9 mouse cellular contexts compared by ENCODE assay signal in genomic region chr9:35535110-35535509, GRCm38 (mm10). TPM values are rescaled to one million over a fixed set of nuclear protein-coding genes. Genes with fewer than 3 reads are reported as not detected.
DNase-seq lines count a peak whose midpoint lies in the region; ATAC-seq lines count a peak whose summit lies in the region.
"Had no signal": no experiment of that assay in that cellular context is flagged by ENCODE, and none has a peak within 500 bp of the region (broad histone marks: within the 10 kb centered on the region; RNA-seq: fewer than 3 reads in every experiment).

No protein-coding gene starts in this region.

- peaks cover 25% of the 10 kb centered on the region for H3K4me1 ChIP-seq in embryonic facial prominence, embryonic 13.5 days
- 0 out of 2 replicates have a peak, but pooled peaks cover 7% of the 10 kb centered on the region for H3K4me1 ChIP-seq in hindbrain, embryonic 12.5 days
- H3K4me1 ChIP-seq in limb, embryonic 13.5 days = peaks cover 57% of the 10 kb centered on the region
- H3K4me1 ChIP-seq in midbrain, embryonic 16.5 days (ENCODE audit: control insufficient read depth, insufficient read depth, low read length) = no peaks in the 10 kb centered on the region

- no peak overlapping the region for H3K27ac ChIP-seq in embryonic facial prominence, embryonic 13.5 days
- no peak overlapping the region for H3K27ac ChIP-seq in hindbrain, embryonic 12.5 days
- H3K27ac ChIP-seq in limb, embryonic 13.5 days = peak overlapping the region; percentile 61
- no peak overlapping the region for H3K27ac ChIP-seq in midbrain, embryonic 16.5 days (ENCODE audit: low read length)

- WGBS in embryonic facial prominence, embryonic 13.5 days = 9% methylated on average over 2 of the region's 2 CpGs
- 5% methylated on average over 2 of the region's 2 CpGs for WGBS in hindbrain, embryonic 12.5 days
- 9% methylated on average over 2 of the region's 2 CpGs for WGBS in limb, embryonic 13.5 days
- WGBS in midbrain, embryonic 16.5 days = 8% methylated on average over 2 of the region's 2 CpGs

- H3K4me2 ChIP-seq in embryonic facial prominence, embryonic 13.5 days = no peak overlapping the region
- no peak overlapping the region for H3K4me2 ChIP-seq in hindbrain, embryonic 12.5 days (replicated peaks)
- no peak overlapping the region for H3K4me2 ChIP-seq in limb, embryonic 13.5 days (replicated peaks)
- no peak overlapping the region for H3K4me2 ChIP-seq in midbrain, embryonic 16.5 days (ENCODE audit: low read length)

- no peaks in the 10 kb centered on the region for H3K9me3 ChIP-seq in embryonic facial prominence, embryonic 13.5 days
- no peaks in the 10 kb centered on the region for H3K9me3 ChIP-seq in hindbrain, embryonic 12.5 days (replicated peaks)
- H3K9me3 ChIP-seq in limb, embryonic 13.5 days = no peaks in the 10 kb centered on the region
- no peaks in the 10 kb centered on the region for H3K9me3 ChIP-seq in midbrain, embryonic 16.5 days (replicated peaks; ENCODE audit: control insufficient read depth, low read length, poor library complexity, severe bottlenecking)

- no peak overlapping the region for H3K4me3 ChIP-seq in embryonic facial prominence, embryonic 13.5 days
- H3K4me3 ChIP-seq in hindbrain, embryonic 12.5 days = no peak overlapping the region
- H3K4me3 ChIP-seq in limb, embryonic 13.5 days = no peak overlapping the region
- H3K4me3 ChIP-seq in midbrain, embryonic 16.5 days (ENCODE audit: low read depth, low read length) = no peak overlapping the region
- H3K4me3 ChIP-seq: erythroblast, embryonic 14.5 days had no signal

- H3K27me3 ChIP-seq in embryonic facial prominence, embryonic 13.5 days = no peaks in the 10 kb centered on the region
- peaks cover 4% of the 10 kb centered on the region; the same call in 1 of the 2 replicates for H3K27me3 ChIP-seq in hindbrain, embryonic 12.5 days
- no peaks in the 10 kb centered on the region for H3K27me3 ChIP-seq in limb, embryonic 13.5 days
- no peaks in the 10 kb centered on the region for H3K27me3 ChIP-seq in midbrain, embryonic 16.5 days (ENCODE audit: control insufficient read depth, insufficient read depth, low read depth, low read length)

- no peaks in the 10 kb centered on the region for H3K36me3 ChIP-seq in embryonic facial prominence, embryonic 13.5 days
- no peaks in the 10 kb centered on the region for H3K36me3 ChIP-seq in hindbrain, embryonic 12.5 days
- no peaks in the 10 kb centered on the region for H3K36me3 ChIP-seq in limb, embryonic 13.5 days
- H3K36me3 ChIP-seq in midbrain, embryonic 16.5 days (ENCODE audit: control insufficient read depth, insufficient read depth, low read length) = 0 out of 2 replicates have a peak, but pooled peaks cover 2% of the 10 kb centered on the region

- no peak overlapping the region for H3K9ac ChIP-seq in embryonic facial prominence, embryonic 13.5 days
- H3K9ac ChIP-seq in hindbrain, embryonic 12.5 days = no peak overlapping the region
- no peak overlapping the region for H3K9ac ChIP-seq in limb, embryonic 13.5 days
- no peak overlapping the region for H3K9ac ChIP-seq in midbrain, embryonic 16.5 days (ENCODE audit: low read depth, low read length)

- ATAC-seq in embryonic facial prominence, embryonic 13.5 days (ENCODE audit: insufficient number of reproducible peaks, insufficient read depth, low FRiP score, low TSS enrichment, low read depth) = peak; percentile 76
- ATAC-seq in hindbrain, embryonic 12.5 days (ENCODE audit: low FRiP score) = peak; percentile 89
- peak; percentile 81 for ATAC-seq in limb, embryonic 13.5 days (ENCODE audit: low FRiP score, low read depth)
- ATAC-seq in midbrain, embryonic 16.5 days = peak; percentile 90

- DNase-seq in layer of hippocampus, postnatal 10 days (ENCODE audit: low spot score in 2 of 2) = peak; percentile 59 to 70
- DNase-seq in layer of hippocampus, adult 9-11 months = no peak
- peak; percentile 5 to 46 for DNase-seq in adrenal gland, postnatal 36 days
- DNase-seq in testis, postnatal 10 days (ENCODE audit: low spot score) = peak; percentile 65

RNA-seq across cellular contexts. Expression of gene Gm1113, which starts 17.0 kb away (rescaled TPM):
- not detected for total RNA-seq in layer of hippocampus, postnatal 10 days (2021)
- not detected for total RNA-seq in adrenal gland, postnatal 36 days (2021)
- not detected in 2 replicates for polyA plus RNA-seq in embryonic facial prominence, embryonic 13.5 days (2015; fragmentation: Nextera tagmentation; extraction: Ambion mirVana)
- polyA plus RNA-seq in hindbrain, embryonic 12.5 days (2016; fragmentation: Nextera tagmentation; extraction: Ambion mirVana) = not detected in 2 replicates
- polyA plus RNA-seq in limb, embryonic 13.5 days (2015; fragmentation: Nextera tagmentation; extraction: Ambion mirVana) = not detected in 2 replicates
- not detected in 2 replicates for polyA plus RNA-seq in midbrain, embryonic 16.5 days (2015; fragmentation: Nextera tagmentation; extraction: Ambion mirVana)
- polyA plus RNA-seq: erythroblast, embryonic 14.5 days had no signal

RNA-seq across cellular contexts. Expression of gene Ddx25, which starts 23.2 kb away (rescaled TPM):
- total RNA-seq in layer of hippocampus, postnatal 10 days (2021) = 10 to 100 TPM; 15.2 to 16.1 TPM
- total RNA-seq in adrenal gland, postnatal 36 days (2021) = under 1 TPM; 0.56 to 0.79 TPM
- 4.3 and 4.6 TPM in 2 replicates for polyA plus RNA-seq in embryonic facial prominence, embryonic 13.5 days (2015; fragmentation: Nextera tagmentation; extraction: Ambion mirVana)
- 11.5 and 12.6 TPM in 2 replicates for polyA plus RNA-seq in hindbrain, embryonic 12.5 days (2016; fragmentation: Nextera tagmentation; extraction: Ambion mirVana)
- 4.3 and 4.5 TPM in 2 replicates for polyA plus RNA-seq in limb, embryonic 13.5 days (2015; fragmentation: Nextera tagmentation; extraction: Ambion mirVana)
- 31.0 and 32.4 TPM in 2 replicates for polyA plus RNA-seq in midbrain, embryonic 16.5 days (2015; fragmentation: Nextera tagmentation; extraction: Ambion mirVana)
- polyA plus RNA-seq: erythroblast, embryonic 14.5 days had no signal

RNA-seq across cellular contexts. Expression of gene Pus3, which starts 23.3 kb away (rescaled TPM):
- 10 to 100 TPM; 12.0 to 13.4 TPM for total RNA-seq in layer of hippocampus, postnatal 10 days (2021)
- total RNA-seq in adrenal gland, postnatal 36 days (2021) = 10 to 100 TPM; 10.6 to 13.3 TPM
- 23.3 and 24.0 TPM in 2 replicates for polyA plus RNA-seq in embryonic facial prominence, embryonic 13.5 days (2015; fragmentation: Nextera tagmentation; extraction: Ambion mirVana)
- polyA plus RNA-seq in hindbrain, embryonic 12.5 days (2016; fragmentation: Nextera tagmentation; extraction: Ambion mirVana) = 16.3 and 16.7 TPM in 2 replicates
- polyA plus RNA-seq in limb, embryonic 13.5 days (2015; fragmentation: Nextera tagmentation; extraction: Ambion mirVana) = 21.2 and 21.6 TPM in 2 replicates
- 14.4 and 15.0 TPM in 2 replicates for polyA plus RNA-seq in midbrain, embryonic 16.5 days (2015; fragmentation: Nextera tagmentation; extraction: Ambion mirVana)

RNA-seq across cellular contexts. Expression of gene Pate2, which starts 35.0 kb away (rescaled TPM):
- 1 to 10 TPM; 1.5 to 2.3 TPM for total RNA-seq in layer of hippocampus, postnatal 10 days (2021)
- under 1 TPM; 0.16 to 0.60 TPM for total RNA-seq in adrenal gland, postnatal 36 days (2021)
- 0.72 and 1.1 TPM in 2 replicates for polyA plus RNA-seq in embryonic facial prominence, embryonic 13.5 days (2015; fragmentation: Nextera tagmentation; extraction: Ambion mirVana)
- polyA plus RNA-seq in hindbrain, embryonic 12.5 days (2016; fragmentation: Nextera tagmentation; extraction: Ambion mirVana) = 2.0 and 2.3 TPM in 2 replicates
- polyA plus RNA-seq in limb, embryonic 13.5 days (2015; fragmentation: Nextera tagmentation; extraction: Ambion mirVana) = 0.78 and 1.0 TPM in 2 replicates
- polyA plus RNA-seq in midbrain, embryonic 16.5 days (2015; fragmentation: Nextera tagmentation; extraction: Ambion mirVana) = 1.2 and 1.3 TPM in 2 replicates

RNA-seq across cellular contexts. Expression of gene Hyls1, which starts 35.1 kb away (rescaled TPM):
- 10 to 100 TPM; 12.5 to 14.6 TPM for total RNA-seq in layer of hippocampus, postnatal 10 days (2021)
- total RNA-seq in adrenal gland, postnatal 36 days (2021) = 1 to 10 TPM; 3.3 to 4.2 TPM
- 17.7 and 20.8 TPM in 2 replicates for polyA plus RNA-seq in embryonic facial prominence, embryonic 13.5 days (2015; fragmentation: Nextera tagmentation; extraction: Ambion mirVana)
- 21.8 and 22.3 TPM in 2 replicates for polyA plus RNA-seq in hindbrain, embryonic 12.5 days (2016; fragmentation: Nextera tagmentation; extraction: Ambion mirVana)
- polyA plus RNA-seq in limb, embryonic 13.5 days (2015; fragmentation: Nextera tagmentation; extraction: Ambion mirVana) = 16.6 and 18.2 TPM in 2 replicates
- 16.0 and 17.9 TPM in 2 replicates for polyA plus RNA-seq in midbrain, embryonic 16.5 days (2015; fragmentation: Nextera tagmentation; extraction: Ambion mirVana)
